Mouse (Mus musculus): ENCODE data around the gene Ttc17. TPM values are rescaled to one million over a fixed set of nuclear protein-coding genes. Genes with fewer than 3 reads are reported as not detected.

Gene Ttc17
- polyA plus RNA-seq, 1 experiment from 2014 or later = 13.7 TPM

GRCm38 (mm10) chr2:94290483-94290882, 116.0 kb downstream of the Ttc17 start:
- no peak overlapping the region for H3K27ac ChIP-seq (ENCODE audit: low read length)
- WGBS = 1% methylated on average over 5 of the region's 5 CpGs
- no peak overlapping the region for H3K9ac ChIP-seq (replicated peaks; ENCODE audit: low read depth)
- no peaks in the 10 kb centered on the region for H3K36me3 ChIP-seq (ENCODE audit: insufficient read depth, low read length)
- H3K27me3 ChIP-seq (replicated peaks; ENCODE audit: insufficient read depth, low read length) = no peaks in the 10 kb centered on the region; the same call in 1 of the 2 replicates
- no peak overlapping the region for H3K4me2 ChIP-seq (replicated peaks; ENCODE audit: low read depth, low read length)
- TF ChIP-seq EP300 (IDR thresholded peaks at IDR 0.05) (no peak), CTCF (IDR thresholded peaks at IDR 0.05) (peak; percentile 94)
- ATAC-seq (peak; percentile 34; the same call in 1 of the 2 replicates), DNase-seq (ENCODE audit: low spot score) (peak; percentile 69)
- H3K4me1 ChIP-seq (ENCODE audit: insufficient read depth, low read depth, low read length) = no peaks in the 10 kb centered on the region; the same call in 1 of the 2 replicates
- no peaks in the 10 kb centered on the region for H3K9me3 ChIP-seq (ENCODE audit: low read length)
- H3K4me3 ChIP-seq (ENCODE audit: low read depth, low read length) = no peak overlapping the region

- H3K4me1 ChIP-seq (ENCODE audit: insufficient read depth, low read depth, low read length) = no peaks in the 10 kb centered on the region; the same call in 1 of the 2 replicates
- no peak overlapping the region for H3K27ac ChIP-seq (ENCODE audit: low read length)
- H3K9me3 ChIP-seq (ENCODE audit: low read length) = no peaks in the 10 kb centered on the region
- no peak overlapping the region for H3K4me3 ChIP-seq (ENCODE audit: low read depth, low read length)
- H3K4me2 ChIP-seq (replicated peaks; ENCODE audit: low read depth, low read length) = no peak overlapping the region
- no peak overlapping the region for H3K9ac ChIP-seq (replicated peaks; ENCODE audit: low read depth)
- no peaks in the 10 kb centered on the region; the same call in 1 of the 2 replicates for H3K27me3 ChIP-seq (replicated peaks; ENCODE audit: insufficient read depth, low read length)
- TF ChIP-seq CTCF (IDR thresholded peaks at IDR 0.05) (no peak), EP300 (IDR thresholded peaks at IDR 0.05) (no peak)
- no peak for ATAC-seq
- 57% methylated on average over 6 of the region's 6 CpGs for WGBS
- DNase-seq (ENCODE audit: low spot score) = no peak
- H3K36me3 ChIP-seq (ENCODE audit: insufficient read depth, low read length) = no peaks in the 10 kb centered on the region
Observed at GRCm38 (mm10) chr2:94289659-94290058, 116.8 kb downstream of the Ttc17 start.

GRCm38 (mm10) chr2:94289169-94289568, 117.3 kb downstream of the Ttc17 start:
- Histone ChIP-seq H3K4me3 (ENCODE audit: low read depth, low read length) (no peak overlapping the region), H3K27ac (ENCODE audit: low read length) (no peak overlapping the region), H3K9ac (replicated peaks; ENCODE audit: low read depth) (no peak overlapping the region), H3K4me2 (replicated peaks; ENCODE audit: low read depth, low read length) (no peak overlapping the region), H3K27me3 (replicated peaks; ENCODE audit: insufficient read depth, low read length) (no peaks in the 10 kb centered on the region; the same call in 1 of the 2 replicates), H3K36me3 (ENCODE audit: insufficient read depth, low read length) (no peaks in the 10 kb centered on the region), H3K9me3 (ENCODE audit: low read length) (no peaks in the 10 kb centered on the region), H3K4me1 (ENCODE audit: insufficient read depth, low read depth, low read length) (no peaks in the 10 kb centered on the region; the same call in 1 of the 2 replicates)
- TF ChIP-seq EP300 (IDR thresholded peaks at IDR 0.05) (no peak), CTCF (IDR thresholded peaks at IDR 0.05) (no peak)
- peak; percentile 77 for ATAC-seq
- 0% methylated on average over 2 of the region's 2 CpGs for WGBS
- DNase-seq (ENCODE audit: low spot score) = peak; percentile 54

GRCm38 (mm10) chr2:94288086-94288485, 118.4 kb downstream of the Ttc17 start:
- Histone ChIP-seq H3K4me1 (ENCODE audit: insufficient read depth, low read depth, low read length) (no peaks in the 10 kb centered on the region; the same call in 1 of the 2 replicates), H3K4me2 (replicated peaks; ENCODE audit: low read depth, low read length) (no peak overlapping the region), H3K27ac (ENCODE audit: low read length) (no peak overlapping the region), H3K9ac (replicated peaks; ENCODE audit: low read depth) (no peak overlapping the region), H3K9me3 (ENCODE audit: low read length) (no peaks in the 10 kb centered on the region), H3K27me3 (replicated peaks; ENCODE audit: insufficient read depth, low read length) (no peaks in the 10 kb centered on the region; the same call in 1 of the 2 replicates), H3K36me3 (ENCODE audit: insufficient read depth, low read length) (no peaks in the 10 kb centered on the region), H3K4me3 (ENCODE audit: low read depth, low read length) (no peak overlapping the region)
- DNase-seq (ENCODE audit: low spot score) = peak; percentile 8
- ATAC-seq = no peak
- 19% methylated on average over 5 of the region's 5 CpGs for WGBS
- no peak for TF ChIP-seq CTCF (IDR thresholded peaks at IDR 0.05)
- no peak for TF ChIP-seq EP300 (IDR thresholded peaks at IDR 0.05)

- H3K27me3 ChIP-seq (replicated peaks; ENCODE audit: insufficient read depth, low read length) = no peaks in the 10 kb centered on the region; the same call in 1 of the 2 replicates
- no peak overlapping the region for H3K4me2 ChIP-seq (replicated peaks; ENCODE audit: low read depth, low read length)
- no peak for ATAC-seq
- no peaks in the 10 kb centered on the region for H3K9me3 ChIP-seq (ENCODE audit: low read length)
- no peak for TF ChIP-seq EP300 (IDR thresholded peaks at IDR 0.05)
- TF ChIP-seq CTCF (IDR thresholded peaks at IDR 0.05) = no peak
- WGBS = 69% methylated on average over 7 of the region's 7 CpGs
- DNase-seq (ENCODE audit: low spot score) = no peak
- H3K27ac ChIP-seq (ENCODE audit: low read length) = no peak overlapping the region
- no peaks in the 10 kb centered on the region for H3K36me3 ChIP-seq (ENCODE audit: insufficient read depth, low read length)
- no peak overlapping the region for H3K9ac ChIP-seq (replicated peaks; ENCODE audit: low read depth)
- H3K4me3 ChIP-seq (ENCODE audit: low read depth, low read length) = no peak overlapping the region
- no peaks in the 10 kb centered on the region; the same call in 1 of the 2 replicates for H3K4me1 ChIP-seq (ENCODE audit: insufficient read depth, low read depth, low read length)
Observed at GRCm38 (mm10) chr2:94287435-94287834, 119.1 kb downstream of the Ttc17 start.

- H3K4me1 ChIP-seq (ENCODE audit: insufficient read depth, low read depth, low read length) = no peaks in the 10 kb centered on the region
- DNase-seq (ENCODE audit: low spot score) (no peak), ATAC-seq (no peak)
- H3K27ac ChIP-seq (ENCODE audit: low read length) = no peak overlapping the region
- no peak overlapping the region for H3K4me2 ChIP-seq (replicated peaks; ENCODE audit: low read depth, low read length)
- H3K9ac ChIP-seq (replicated peaks; ENCODE audit: low read depth) = no peak overlapping the region
- TF ChIP-seq CTCF (IDR thresholded peaks at IDR 0.05) (no peak), EP300 (IDR thresholded peaks at IDR 0.05) (no peak)
- WGBS = 47% methylated on average over 6 of the region's 6 CpGs
- H3K4me3 ChIP-seq (ENCODE audit: low read depth, low read length) = no peak overlapping the region
- no peaks in the 10 kb centered on the region for H3K36me3 ChIP-seq (ENCODE audit: insufficient read depth, low read length)
- H3K9me3 ChIP-seq (ENCODE audit: low read length) = no peaks in the 10 kb centered on the region
- H3K27me3 ChIP-seq (replicated peaks; ENCODE audit: insufficient read depth, low read length) = no peaks in the 10 kb centered on the region
Observed at GRCm38 (mm10) chr2:94283526-94283925, 123.0 kb downstream of the Ttc17 start.

GRCm38 (mm10) chr2:94279596-94279995, 126.9 kb downstream of the Ttc17 start:
- H3K36me3 ChIP-seq (ENCODE audit: insufficient read depth, low read length) = no peaks in the 10 kb centered on the region
- no peak overlapping the region for H3K4me3 ChIP-seq (ENCODE audit: low read depth, low read length)
- TF ChIP-seq CTCF (IDR thresholded peaks at IDR 0.05) (no peak), EP300 (IDR thresholded peaks at IDR 0.05) (no peak)
- H3K9ac ChIP-seq (replicated peaks; ENCODE audit: low read depth) = no peak overlapping the region
- no peaks in the 10 kb centered on the region for H3K27me3 ChIP-seq (replicated peaks; ENCODE audit: insufficient read depth, low read length)
- no peak overlapping the region for H3K4me2 ChIP-seq (replicated peaks; ENCODE audit: low read depth, low read length)
- H3K4me1 ChIP-seq (ENCODE audit: insufficient read depth, low read depth, low read length) = no peaks in the 10 kb centered on the region
- no peak for DNase-seq (ENCODE audit: low spot score)
- ATAC-seq = no peak
- H3K27ac ChIP-seq (ENCODE audit: low read length) = no peak overlapping the region
- 67% methylated on average over 5 of the region's 5 CpGs for WGBS
- no peaks in the 10 kb centered on the region for H3K9me3 ChIP-seq (ENCODE audit: low read length)
